Mouse (Mus musculus): ENCODE data around the gene Dnaja2.

DNA sequence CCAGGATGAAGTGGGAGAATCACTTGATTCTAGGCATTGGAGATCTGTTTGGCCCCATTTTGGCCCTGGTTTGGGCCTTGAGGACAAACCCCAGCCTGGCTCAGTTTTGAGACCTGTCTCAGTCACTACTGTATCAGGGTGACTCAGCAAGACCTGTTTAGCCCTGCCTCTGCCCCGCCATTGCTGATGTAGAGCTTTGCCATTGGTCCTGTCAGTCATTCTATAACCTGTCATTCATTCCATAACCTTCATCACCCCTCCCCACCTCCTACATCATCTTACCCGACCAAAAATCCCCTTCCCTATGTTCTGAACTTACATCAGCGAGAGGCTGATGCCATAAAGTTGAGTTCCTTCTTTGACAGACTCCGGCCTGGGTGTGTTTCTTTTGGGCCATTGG lies 22.3 kb downstream of the Dnaja2 start:
- TF ChIP-seq CTCF (IDR thresholded peaks at IDR 0.05; ENCODE audit: low read depth) (no peak), EP300 (IDR thresholded peaks at IDR 0.05; ENCODE audit: low read depth) (no peak)

All from heart, postnatal 0 days (tissue).